Mouse (Mus musculus): ENCODE measurements around the gene Cldn24.

GRCm38 (mm10) chr8:47845956-47846355 is 24.0 kb downstream of the Cldn24 start:
- no peak for TF ChIP-seq ZNF384 (IDR thresholded peaks at IDR 0.05; ENCODE audit: low read depth, low read length)
- no peak for TF ChIP-seq EP300 (IDR thresholded peaks at IDR 0.05; ENCODE audit: low read depth in 1 of 2, low read length in 2 of 2)
- TF ChIP-seq MAFK (IDR thresholded peaks at IDR 0.05; ENCODE audit: borderline replicate concordance, low read depth, low read length), result no peak
- TF ChIP-seq POLR2A (IDR thresholded peaks at IDR 0.05; ENCODE audit: control insufficient read depth in 1 of 2, insufficient read depth in 1 of 2, low read depth in 1 of 2, low read length in 2 of 2, poor library complexity in 1 of 2), result no peak
- no peak for TF ChIP-seq MAZ (IDR thresholded peaks at IDR 0.05; ENCODE audit: low read depth, low read length)
- TF ChIP-seq HCFC1 (IDR thresholded peaks at IDR 0.05; ENCODE audit: low read depth, low read length), result no peak
- TF ChIP-seq CHD1 (IDR thresholded peaks at IDR 0.05; ENCODE audit: low read depth, low read length), result no peak
- no peak for TF ChIP-seq KAT2A (conservative IDR thresholded peaks at IDR 0.05; ENCODE audit: low read depth, low read length)
- TF ChIP-seq CHD2 (IDR thresholded peaks at IDR 0.05; ENCODE audit: low read length), result no peak
- no peak for TF ChIP-seq ETS1 (IDR thresholded peaks at IDR 0.05; ENCODE audit: low read depth, low read length)
- no peak for TF ChIP-seq MYB (IDR thresholded peaks at IDR 0.05; ENCODE audit: low read depth, low read length)
- no peak for TF ChIP-seq ZC3H11A (IDR thresholded peaks at IDR 0.05; ENCODE audit: low read depth, low read length)
